Mouse (Mus musculus) limb, embryonic 14.5 days (tissue): ENCODE results near the gene Rag2. TPM values are rescaled to one million over a fixed set of nuclear protein-coding genes. Genes with fewer than 3 reads are reported as not detected.

ENCODE experiments used
- ATAC-seq: fragments of 200-750 bp; cut with Nextera tagmentation; 2 replicates; pipeline ENCODE4 v1.8.0; 2017; ENCODE audit warnings: low read depth, moderate number of reproducible peaks, moderate TSS enrichment; ENCODE audit not compliant: low FRiP score
- DNase-seq: peaks from one replicate; pipeline ENCODE4 v3.0.0-alpha.2; 2015; ENCODE audit warnings: low spot score
- H3K27ac ChIP-seq: fragments of 300-500 bp; sonication (generic); replicated peaks from 2 replicates; pipeline ENCODE4 v1.5.1; 2014; ENCODE audit warnings: low read depth, mild to moderate bottlenecking, low read length, moderate library complexity, mixed read lengths
- H3K27me3 ChIP-seq: fragments of 300-500 bp; sonication (generic); 2 replicates; pipeline ENCODE4 v1.6.1; 2014; ENCODE audit warnings: low read length, mixed read lengths; ENCODE audit not compliant: control insufficient read depth, insufficient read depth
- H3K36me3 ChIP-seq: fragments of 300-500 bp; sonication (generic); 2 replicates; pipeline ENCODE4 v1.6.1; 2014; ENCODE audit warnings: mild to moderate bottlenecking, low read length, moderate library complexity, mixed read lengths; ENCODE audit not compliant: control insufficient read depth, insufficient read depth
- H3K4me1 ChIP-seq: fragments of 300-500 bp; sonication (generic); 2 replicates; pipeline ENCODE4 v1.6.1; 2014; ENCODE audit warnings: antibody characterized with exemption, low read length, mixed read lengths; ENCODE audit not compliant: control insufficient read depth, insufficient read depth
- H3K4me2 ChIP-seq: fragments of 300-500 bp; sonication (generic); replicated peaks from 2 replicates; pipeline ENCODE4 v1.6.1; 2014; ENCODE audit warnings: low read depth, mild to moderate bottlenecking, low read length, moderate library complexity; ENCODE audit not compliant: severe bottlenecking
- H3K4me3 ChIP-seq: fragments of 300-500 bp; sonication (generic); replicated peaks from 2 replicates; pipeline ENCODE4 v1.5.1; 2014; ENCODE audit warnings: low read length
- H3K9ac ChIP-seq: fragments of 300-500 bp; sonication (generic); 2 replicates; pipeline ENCODE4 v1.6.1; 2014; ENCODE audit warnings: mild to moderate bottlenecking, low read depth, low read length, moderate library complexity; ENCODE audit not compliant: severe bottlenecking
- H3K9me3 ChIP-seq: fragments of 300-500 bp; sonication (generic); 2 replicates; pipeline ENCODE4 v1.6.1; 2016; ENCODE audit warnings: low read length; ENCODE audit not compliant: control insufficient read depth
- POLR2A ChIP-seq: fragments of 200-500 bp; IDR thresholded peaks from 2 replicates; pipeline ENCODE4 v1.8.0; 2012; ENCODE audit warnings: inconsistent platforms, mild to moderate bottlenecking, moderate library complexity, borderline replicate concordance; ENCODE audit not compliant: insufficient read depth, insufficient read length; ENCODE audit errors: extremely low read depth
- WGBS: fragments of 180-500 bp; shearing (Covaris S2); extraction: QIAGEN DNeasy Blood & Tissue Kit; methylation state at CpG from one replicate; pipeline ENCODE4 v1.1.7; 2014; 5-methylcytosine and 5-hydroxymethylcytosine counted together
- polyA plus RNA-seq, 2 experiments: library from polyadenylated mRNA; depleted of rRNA in 1 of 2; stranded (reverse) in 1 of 2; unstranded in 1 of 2; fragments of >200 nt; fragmentation: Nextera tagmentation in 1 of 2; extraction: Ambion mirVana in 1 of 2; gene quantifications; 2 replicates each; pipeline versions ENCODE4 v1.2.1 to v1.2.3; 2012 to 2014

Rag2 gene
- polyA plus RNA-seq, 2 experiments = 0.04 to 0.17 TPM

GRCm38 (mm10) chr2:101597186-101597585 is 27.3 kb upstream of the Rag2 start:
- Histone ChIP-seq H3K36me3 (no peaks in the 10 kb centered on the region), H3K9ac (no peak overlapping the region), H3K4me1 (peaks cover 22% of the 10 kb centered on the region), H3K4me2 (no peak overlapping the region), H3K27me3 (no peaks in the 10 kb centered on the region), H3K4me3 (no peak overlapping the region), H3K9me3 (no peaks in the 10 kb centered on the region), H3K27ac (no peak overlapping the region)
- TF ChIP-seq POLR2A = no peak
- ATAC-seq (no peak), DNase-seq (no peak)

GRCm38 (mm10) chr2:101598190-101599181 is 26.0 kb upstream of the Rag2 start:
- H3K36me3 ChIP-seq = no peaks in the 10 kb centered on the region
- H3K27ac ChIP-seq = no peak overlapping the region
- no peak overlapping the region for H3K9ac ChIP-seq
- no peak for ATAC-seq
- H3K27me3 ChIP-seq = no peaks in the 10 kb centered on the region
- H3K4me3 ChIP-seq = no peak overlapping the region
- peaks cover 13% of the 10 kb centered on the region for H3K4me1 ChIP-seq
- no peak for DNase-seq
- H3K9me3 ChIP-seq = no peaks in the 10 kb centered on the region
- no peak for TF ChIP-seq POLR2A
- H3K4me2 ChIP-seq = no peak overlapping the region
- 78% methylated on average over 13 of the region's 13 CpGs for WGBS

- Histone ChIP-seq H3K4me3 (no peak overlapping the region), H3K36me3 (no peaks in the 10 kb centered on the region), H3K4me2 (peak overlapping the region; percentile 22; the same call in 1 of the 2 replicates), H3K9me3 (no peaks in the 10 kb centered on the region), H3K4me1 (peaks cover 13% of the 10 kb centered on the region), H3K9ac (no peak overlapping the region), H3K27me3 (no peaks in the 10 kb centered on the region), H3K27ac (peak overlapping the region; percentile 82)
- DNase-seq = peak; percentile 70
- TF ChIP-seq POLR2A = no peak
- peak; percentile 62; the same call in 1 of the 2 replicates for ATAC-seq
- 7% methylated on average over 8 of the region's 8 CpGs for WGBS
Measured at GRCm38 (mm10) chr2:101600703-101601102, 23.8 kb upstream of the Rag2 start.

- Histone ChIP-seq H3K4me3 (no peak overlapping the region), H3K36me3 (no peaks in the 10 kb centered on the region), H3K9me3 (no peaks in the 10 kb centered on the region), H3K4me1 (peaks cover 13% of the 10 kb centered on the region), H3K9ac (no peak overlapping the region), H3K4me2 (no peak overlapping the region), H3K27ac (no peak overlapping the region), H3K27me3 (no peaks in the 10 kb centered on the region)
- no peak for TF ChIP-seq POLR2A
- WGBS = 100% methylated on average over 1 of the region's 1 CpGs
- no peak for DNase-seq
- ATAC-seq = no peak
Measured at GRCm38 (mm10) chr2:101603099-101603498, 21.4 kb upstream of the Rag2 start.

GRCm38 (mm10) chr2:101608232-101608894 is 16.2 kb upstream of the Rag2 start:
- Histone ChIP-seq H3K4me3 (no peak overlapping the region), H3K27ac (no peak overlapping the region), H3K4me1 (no peaks in the 10 kb centered on the region), H3K4me2 (no peak overlapping the region), H3K27me3 (no peaks in the 10 kb centered on the region), H3K9me3 (no peaks in the 10 kb centered on the region), H3K36me3 (peaks cover 3% of the 10 kb centered on the region; the same call in 1 of the 2 replicates), H3K9ac (no peak overlapping the region)
- 65% methylated on average over 7 of the region's 7 CpGs for WGBS
- ATAC-seq = no peak
- no peak for TF ChIP-seq POLR2A
- DNase-seq = no peak
